Mouse (Mus musculus) erythroblast, embryonic 14.5 days (primary cell): ENCODE measurements around the gene Opa1. TPM values are rescaled to one million over a fixed set of nuclear protein-coding genes. Genes with fewer than 3 reads are reported as not detected.
A peak's percentile ranks its signal among the peaks of the same experiment; 100 is the strongest.

Experiments
- H3K27me3 ChIP-seq: 2 replicates; pipeline ENCODE4 v1.6.1; 2012; ENCODE audit warnings: inconsistent platforms; ENCODE audit not compliant: control insufficient read depth
- H3K36me3 ChIP-seq: 2 replicates; pipeline ENCODE4 v1.6.1; 2012; ENCODE audit warnings: mild to moderate bottlenecking, inconsistent platforms; ENCODE audit not compliant: control insufficient read depth
- H3K4me1 ChIP-seq: 2 replicates; pipeline ENCODE4 v1.6.1; 2012; ENCODE audit warnings: inconsistent platforms; ENCODE audit not compliant: control insufficient read depth
- H3K4me3 ChIP-seq: replicated peaks from 2 replicates; pipeline ENCODE3; 2012; ENCODE audit warnings: moderate library complexity, mild to moderate bottlenecking, inconsistent platforms
- H3K9me3 ChIP-seq: 2 replicates; pipeline ENCODE4 v1.6.1; 2012; ENCODE audit warnings: low read length, inconsistent platforms, mixed read lengths; ENCODE audit not compliant: control insufficient read depth
- GATA1 ChIP-seq: IDR thresholded peaks from 2 replicates; pipeline ENCODE4 v1.6.1; 2012; ENCODE audit warnings: low read length, inconsistent platforms, mixed read lengths
- TAL1 ChIP-seq: IDR thresholded peaks from 3 replicates; pipeline ENCODE4 v1.6.1; 2012; ENCODE audit warnings: low read length, inconsistent platforms, mixed read lengths
- polyA plus RNA-seq: library from polyadenylated mRNA; stranded (reverse); fragments of >175 nt; gene quantifications from 2 replicates; pipeline ENCODE4 v1.2.3, GENCODE M21; 2012

Opa1 gene
- polyA plus RNA-seq, result 0.32 and 0.54 TPM in 2 replicates

DNA sequence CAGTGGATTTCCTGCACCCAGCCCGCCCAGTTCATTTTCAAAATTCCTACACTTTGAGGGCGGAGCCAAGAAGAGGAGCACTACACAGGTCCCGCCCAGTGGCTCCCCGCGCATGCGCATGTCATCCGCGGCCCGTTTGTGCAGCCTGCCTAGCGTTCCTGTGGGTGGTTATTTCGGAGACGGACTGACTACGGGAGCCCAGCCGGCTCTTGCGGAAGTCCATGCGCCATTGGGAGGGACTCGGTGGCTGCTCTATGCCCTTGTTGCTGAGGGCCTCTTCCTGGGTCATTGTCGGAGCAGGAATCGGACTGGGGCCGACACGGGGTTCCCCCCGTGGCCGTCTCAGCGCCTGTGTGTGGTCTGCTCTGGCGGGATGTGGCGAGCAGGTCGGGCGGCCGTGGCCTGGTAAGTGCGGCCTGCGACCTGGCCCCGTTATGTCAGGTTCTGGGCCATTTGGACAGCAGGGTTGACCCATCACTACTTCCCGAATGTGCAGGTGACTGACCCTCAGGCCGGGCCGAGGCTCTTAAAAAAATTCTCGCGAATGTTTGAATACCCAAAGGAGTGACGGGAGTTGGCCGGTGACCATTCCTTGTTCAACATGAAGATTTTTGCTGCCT is at the start of gene Opa1:
Gene Opa1, plus strand, starts transcription at position 168 of the 620 bp plus-strand sequence.
- peaks cover 2% of the 10 kb centered on the region; the same call in 1 of the 2 replicates for H3K27me3 ChIP-seq
- H3K9me3 ChIP-seq, result no peaks in the 10 kb centered on the region
- TF ChIP-seq TAL1, result no peak
- no peak for TF ChIP-seq GATA1
- peak within 1 kb of the TSS; percentile 91 for H3K4me3 ChIP-seq
- peaks cover 16% of the 10 kb centered on the region for H3K4me1 ChIP-seq
- H3K36me3 ChIP-seq, result peaks cover 6% of the 10 kb centered on the region; the same call in 1 of the 2 replicates

DNA sequence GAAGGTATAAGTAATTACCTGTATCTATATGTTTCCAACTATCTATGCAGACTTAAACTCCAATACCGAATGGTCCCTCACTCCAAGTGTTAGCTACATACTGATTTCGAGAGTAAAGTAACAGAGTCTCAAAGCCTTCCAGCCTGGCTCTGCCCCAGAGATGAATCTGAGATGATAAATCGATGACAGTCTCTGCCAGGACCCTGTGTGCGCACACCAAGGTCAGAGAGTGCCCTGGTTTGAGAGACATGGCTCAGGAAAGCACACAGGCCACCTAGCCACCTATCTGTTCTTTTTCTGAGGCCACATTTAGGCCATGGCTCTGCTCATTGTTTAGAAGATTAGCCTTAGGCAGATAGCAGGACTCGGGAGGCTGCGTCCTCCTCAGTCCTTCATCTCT is 45.5 kb upstream of the Opa1 start:
- TF ChIP-seq GATA1 (no peak), TAL1 (no peak)
- Histone ChIP-seq H3K36me3 (no peaks in the 10 kb centered on the region), H3K27me3 (no peaks in the 10 kb centered on the region), H3K4me1 (no peaks in the 10 kb centered on the region), H3K9me3 (no peaks in the 10 kb centered on the region), H3K4me3 (no peak overlapping the region)

DNA sequence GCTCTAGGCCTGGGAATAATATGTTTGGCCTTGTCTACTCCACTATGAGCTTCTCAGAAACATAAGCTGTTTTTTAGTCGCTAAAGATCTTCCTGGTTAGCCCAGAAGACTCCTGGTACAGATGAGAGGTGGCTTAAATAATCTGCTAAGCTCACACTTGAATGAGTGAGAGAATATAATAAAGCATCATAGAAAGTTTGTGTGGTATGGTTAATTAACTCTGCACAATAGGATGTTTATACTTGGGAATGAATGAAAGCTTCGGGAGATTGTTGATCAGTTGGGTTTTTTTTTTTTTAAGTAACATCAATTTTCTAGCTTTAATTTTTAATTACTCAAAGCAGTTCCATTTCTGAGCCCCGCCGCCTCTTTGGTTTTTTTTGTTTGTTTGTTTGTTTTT is 43.3 kb upstream of the Opa1 start:
- H3K27me3 ChIP-seq, result no peaks in the 10 kb centered on the region
- TF ChIP-seq TAL1 (no peak), GATA1 (no peak)
- H3K9me3 ChIP-seq, result no peaks in the 10 kb centered on the region
- H3K4me3 ChIP-seq, result no peak overlapping the region
- no peaks in the 10 kb centered on the region for H3K4me1 ChIP-seq
- H3K36me3 ChIP-seq, result no peaks in the 10 kb centered on the region

DNA sequence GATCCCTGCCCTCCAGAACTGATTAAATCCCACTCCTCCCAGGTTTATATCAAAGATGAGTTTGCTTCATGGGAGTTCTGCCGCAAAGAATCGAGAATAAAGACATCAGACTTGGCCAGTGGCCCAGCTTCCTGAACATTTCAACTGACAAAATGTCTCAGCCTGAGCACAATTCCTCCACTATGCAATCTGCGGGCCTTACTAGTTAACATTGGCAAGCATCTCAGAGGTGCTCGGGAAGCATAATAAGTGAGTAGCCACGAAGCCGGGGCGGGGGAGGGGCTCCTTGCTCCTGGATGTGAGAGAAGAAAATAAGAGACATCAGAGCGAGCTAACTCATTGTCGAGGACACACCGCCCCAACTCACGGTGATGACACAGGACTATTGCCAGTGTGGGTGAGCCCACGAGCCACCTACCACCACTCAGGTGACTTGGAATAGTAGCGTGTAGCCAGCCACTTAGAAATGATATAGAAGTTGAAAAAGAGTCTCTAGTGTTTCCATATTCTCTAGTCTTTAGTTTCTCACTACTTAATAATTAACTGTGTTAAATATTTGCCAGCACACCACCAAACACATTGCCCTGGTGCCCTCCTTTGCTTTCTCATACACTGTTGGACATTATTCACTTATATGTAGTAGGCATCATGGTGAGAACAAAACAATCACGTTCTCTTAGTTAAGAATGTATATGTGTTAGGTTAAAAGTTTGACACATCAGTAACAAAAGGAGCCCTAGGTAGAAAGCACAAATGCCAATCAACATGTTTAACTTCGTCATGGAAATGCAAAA is 42.5 kb upstream of the Opa1 start:
- Histone ChIP-seq H3K36me3 (no peaks in the 10 kb centered on the region), H3K27me3 (no peaks in the 10 kb centered on the region), H3K4me1 (no peaks in the 10 kb centered on the region), H3K9me3 (no peaks in the 10 kb centered on the region), H3K4me3 (no peak overlapping the region)
- no peak for TF ChIP-seq GATA1
- no peak for TF ChIP-seq TAL1

DNA sequence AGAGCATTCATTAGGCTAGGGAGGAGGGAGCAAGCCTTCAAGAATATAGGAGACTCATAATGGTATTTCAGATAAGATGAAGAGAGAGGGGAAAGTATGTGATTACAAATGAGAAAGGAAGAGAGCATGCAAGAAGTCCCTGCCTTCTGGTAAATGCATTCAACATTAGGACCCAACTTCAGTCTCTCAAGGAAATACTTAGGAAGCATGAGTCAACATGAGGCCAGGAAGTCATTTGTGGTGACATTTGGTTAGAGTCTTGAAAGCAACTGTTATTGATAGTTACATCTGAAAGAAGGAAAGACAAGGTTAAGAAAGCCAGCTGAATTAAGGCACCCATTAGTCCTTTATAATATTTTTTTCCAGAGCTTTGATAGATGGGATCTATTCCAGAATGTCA is 39.2 kb upstream of the Opa1 start:
- Histone ChIP-seq H3K27me3 (no peaks in the 10 kb centered on the region), H3K4me1 (no peaks in the 10 kb centered on the region), H3K36me3 (no peaks in the 10 kb centered on the region), H3K9me3 (no peaks in the 10 kb centered on the region), H3K4me3 (no peak overlapping the region)
- TF ChIP-seq GATA1 (no peak), TAL1 (no peak)

DNA sequence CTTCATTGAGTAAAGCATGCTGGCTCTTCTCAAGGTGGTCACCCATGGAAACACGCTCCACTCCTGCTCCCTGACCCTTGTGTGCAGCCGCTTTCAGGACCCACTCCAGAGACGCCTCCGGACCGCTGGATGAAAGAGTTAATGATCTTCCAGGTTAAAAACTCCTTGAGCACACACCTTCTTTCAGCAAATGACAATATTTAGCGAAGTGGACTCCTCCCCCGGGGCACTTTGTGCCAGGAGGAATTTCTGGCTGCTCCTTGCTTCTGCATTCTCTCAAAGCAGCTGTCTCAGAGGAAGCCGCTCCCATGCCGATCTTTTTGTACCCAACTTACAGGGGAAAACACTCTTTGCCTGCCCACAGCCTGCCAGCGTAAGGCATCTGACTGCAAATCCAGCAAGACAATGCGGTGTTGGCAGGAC is 37.9 kb upstream of the Opa1 start:
- TF ChIP-seq GATA1 (no peak), TAL1 (no peak)
- no peaks in the 10 kb centered on the region for H3K4me1 ChIP-seq
- H3K36me3 ChIP-seq, result no peaks in the 10 kb centered on the region
- no peak overlapping the region for H3K4me3 ChIP-seq
- no peaks in the 10 kb centered on the region for H3K9me3 ChIP-seq
- no peaks in the 10 kb centered on the region for H3K27me3 ChIP-seq

DNA sequence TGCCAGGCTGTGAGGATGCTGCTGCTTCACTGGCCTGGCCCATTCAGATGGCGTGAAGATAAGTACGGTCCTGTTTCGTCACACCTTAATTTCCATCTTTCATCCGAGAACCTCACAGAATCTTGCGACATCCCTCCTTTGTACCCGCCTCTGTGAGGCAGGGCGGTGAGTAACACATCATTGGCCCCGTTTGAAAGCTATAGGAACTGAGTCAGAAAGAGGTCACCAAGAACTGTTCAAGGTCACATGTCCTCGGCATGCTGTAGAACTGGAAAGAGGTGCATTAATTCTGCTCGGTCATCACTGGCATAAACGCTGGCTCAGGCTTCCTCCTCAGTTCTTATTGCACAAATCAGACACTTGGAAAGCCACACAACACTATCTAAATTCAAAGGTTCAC is 34.3 kb upstream of the Opa1 start, which contains the start of gene Atp13a4:
Gene Atp13a4, minus strand, starts transcription at position 36 of the 400 bp plus-strand sequence.
- Histone ChIP-seq H3K4me1 (no peaks in the 10 kb centered on the region), H3K9me3 (no peaks in the 10 kb centered on the region), H3K27me3 (no peaks in the 10 kb centered on the region), H3K4me3 (no peak within 1 kb of the TSS), H3K36me3 (no peaks in the 10 kb centered on the region)
- TF ChIP-seq TAL1, result no peak
- no peak for TF ChIP-seq GATA1

DNA sequence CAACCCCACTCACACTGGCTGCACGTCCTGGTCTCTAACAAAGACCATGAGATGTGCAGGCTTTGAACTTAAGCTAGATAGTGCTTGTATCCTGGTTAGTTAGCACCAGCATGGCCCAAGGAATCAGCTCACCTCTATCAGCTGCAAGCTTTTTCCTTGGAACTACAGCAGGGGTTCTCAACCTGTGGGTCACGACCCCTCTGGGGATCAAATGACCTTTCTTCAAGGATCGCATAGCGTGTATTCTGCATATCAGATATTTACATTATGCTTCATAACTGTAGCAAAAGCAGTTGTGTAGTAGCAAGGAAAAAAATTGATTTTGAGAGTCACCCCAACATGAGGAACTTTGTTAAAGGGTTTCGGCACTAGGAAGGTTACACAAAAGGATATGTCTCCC is 19.5 kb upstream of the Opa1 start:
- TF ChIP-seq TAL1 (no peak), GATA1 (no peak)
- Histone ChIP-seq H3K36me3 (no peaks in the 10 kb centered on the region), H3K27me3 (no peaks in the 10 kb centered on the region), H3K4me3 (no peak overlapping the region), H3K9me3 (no peaks in the 10 kb centered on the region), H3K4me1 (no peaks in the 10 kb centered on the region)

DNA sequence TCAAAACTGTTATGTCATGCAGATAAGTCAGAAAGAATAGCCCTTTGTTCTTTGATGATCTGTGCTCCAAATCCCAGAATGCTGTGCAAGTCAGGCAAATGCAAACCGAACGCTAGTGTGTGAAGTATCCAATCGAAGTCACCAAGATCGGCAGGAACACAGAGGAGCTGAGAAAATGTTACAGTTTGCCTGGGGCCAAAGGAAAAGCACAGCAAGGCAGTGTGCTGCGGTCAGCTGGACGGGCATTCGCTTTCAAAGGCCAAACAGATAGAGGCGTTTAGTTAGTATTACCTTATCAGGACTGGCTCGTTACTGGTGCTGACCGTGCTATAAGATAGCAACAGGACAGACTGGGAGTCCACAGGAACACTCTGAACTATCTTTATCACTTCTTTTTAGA is 18.7 kb upstream of the Opa1 start:
- TF ChIP-seq GATA1 (no peak), TAL1 (no peak)
- no peaks in the 10 kb centered on the region for H3K9me3 ChIP-seq
- no peaks in the 10 kb centered on the region for H3K27me3 ChIP-seq
- no peak overlapping the region for H3K4me3 ChIP-seq
- H3K36me3 ChIP-seq, result no peaks in the 10 kb centered on the region
- no peaks in the 10 kb centered on the region for H3K4me1 ChIP-seq
